Mouse (Mus musculus) E14TG2a.4 (cell line): Measurements from ENCODE around the gene Slf2.
A peak's percentile ranks its signal among the peaks of the same experiment; 100 is the strongest.

ENCODE experiments used
- CTCF ChIP-seq: conservative IDR thresholded peaks from 2 replicates; pipeline ENCODE4 v1.5.1; 2014; ENCODE audit warnings: low read length
- POU5F1 ChIP-seq: IDR thresholded peaks from 2 replicates; pipeline ENCODE4 v1.6.1; 2014; ENCODE audit warnings: low read length, borderline replicate concordance

DNA sequence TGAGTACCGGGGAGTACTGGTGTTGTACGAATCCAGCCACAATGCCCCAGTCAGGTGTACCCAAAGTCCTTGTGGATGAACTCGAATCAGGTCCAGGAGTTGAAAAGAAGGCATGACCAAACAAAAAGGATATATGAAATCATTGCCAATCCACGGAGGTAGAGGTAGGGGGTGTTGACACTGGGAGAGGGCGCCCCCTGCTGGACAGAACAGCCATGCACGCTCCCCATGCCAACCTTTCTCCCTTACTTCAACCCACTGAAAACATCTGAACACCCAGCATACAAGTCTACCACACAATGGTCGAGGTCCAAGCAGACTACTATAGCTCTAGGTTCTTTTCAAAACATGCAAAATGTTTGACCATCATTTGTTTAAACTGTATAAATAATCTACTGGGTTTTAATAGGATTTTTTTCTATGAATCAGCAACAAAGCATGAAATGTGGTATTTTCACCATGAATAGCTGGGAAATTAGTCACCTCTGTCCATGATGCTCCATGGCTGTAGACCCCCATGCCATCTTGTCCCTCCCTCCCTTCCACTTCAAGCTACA, 43.2 kb upstream of the Slf2 start:
- TF ChIP-seq CTCF (peak; percentile 78), POU5F1 (no peak)
